ENCODE assay signal across 14 mouse cellular contexts in genomic region chr6:101359646-101360045, GRCm38 (mm10). TPM values are rescaled to one million over a fixed set of nuclear protein-coding genes. Genes with fewer than 3 reads are reported as not detected.
DNase-seq lines count a peak whose midpoint lies in the region; ATAC-seq lines count a peak whose summit lies in the region.
"Had no signal": no experiment of that assay in that cellular context is flagged by ENCODE, and none has a peak within 500 bp of the region (broad histone marks: within the 10 kb centered on the region; RNA-seq: fewer than 3 reads in every experiment).

No protein-coding gene starts in this region.

- no peak overlapping the region for H3K9ac ChIP-seq in embryonic facial prominence, embryonic 12.5 days
- no peak overlapping the region for H3K9ac ChIP-seq in limb, embryonic 15.5 days
- H3K9ac ChIP-seq in lung, embryonic 16.5 days (ENCODE audit: low read length) = no peak overlapping the region
- H3K9ac ChIP-seq in liver, embryonic 12.5 days = no peak overlapping the region
- H3K9ac ChIP-seq: forebrain, embryonic 12.5 days; hindbrain, embryonic 15.5 days; liver, embryonic 15.5 days had no signal

- no peak overlapping the region for H3K4me3 ChIP-seq in embryonic facial prominence, embryonic 12.5 days
- no peak overlapping the region for H3K4me3 ChIP-seq in embryonic facial prominence, embryonic 10.5 days
- no peak overlapping the region for H3K4me3 ChIP-seq in limb, embryonic 15.5 days
- no peak overlapping the region for H3K4me3 ChIP-seq in limb, embryonic 10.5 days
- no peak overlapping the region for H3K4me3 ChIP-seq in lung, embryonic 16.5 days (ENCODE audit: low read length)
- no peak overlapping the region for H3K4me3 ChIP-seq in midbrain, embryonic 10.5 days
- H3K4me3 ChIP-seq in liver, embryonic 12.5 days = no peak overlapping the region
- H3K4me3 ChIP-seq: forebrain, embryonic 12.5 days; hindbrain, embryonic 15.5 days; liver, embryonic 15.5 days had no signal

- H3K27me3 ChIP-seq in embryonic facial prominence, embryonic 12.5 days = no peaks in the 10 kb centered on the region
- no peaks in the 10 kb centered on the region for H3K27me3 ChIP-seq in embryonic facial prominence, embryonic 10.5 days (replicated peaks; ENCODE audit: low read depth, poor library complexity, severe bottlenecking)
- H3K27me3 ChIP-seq in limb, embryonic 15.5 days = no peaks in the 10 kb centered on the region
- no peaks in the 10 kb centered on the region for H3K27me3 ChIP-seq in limb, embryonic 10.5 days (ENCODE audit: low read depth, poor library complexity, severe bottlenecking)
- no peaks in the 10 kb centered on the region for H3K27me3 ChIP-seq in lung, embryonic 16.5 days (ENCODE audit: control insufficient read depth, insufficient read depth, low read depth, low read length)
- H3K27me3 ChIP-seq in midbrain, embryonic 10.5 days (ENCODE audit: low read depth, poor library complexity, severe bottlenecking) = peaks cover 11% of the 10 kb centered on the region; the same call in 1 of the 2 replicates
- no peaks in the 10 kb centered on the region for H3K27me3 ChIP-seq in liver, embryonic 12.5 days (replicated peaks)
- H3K27me3 ChIP-seq: hindbrain, embryonic 15.5 days; liver, embryonic 15.5 days had no signal

- no peak for DNase-seq in embryonic facial prominence, embryonic 10.5 days (ENCODE audit: low spot score)
- DNase-seq in limb, embryonic 10.5 days (ENCODE audit: low spot score) = no peak
- peak; percentile 18 for DNase-seq in thymus, postnatal 0 days (ENCODE audit: low spot score)
- DNase-seq in midbrain, embryonic 10.5 days (ENCODE audit: low spot score) = no peak
- DNase-seq: adrenal gland, postnatal 14 days; cerebellum, adult 11 months; kidney, postnatal 36 days had no signal

- peaks cover 14% of the 10 kb centered on the region for H3K36me3 ChIP-seq in embryonic facial prominence, embryonic 12.5 days
- peaks cover 24% of the 10 kb centered on the region for H3K36me3 ChIP-seq in embryonic facial prominence, embryonic 10.5 days (replicated peaks)
- H3K36me3 ChIP-seq in limb, embryonic 15.5 days = peaks cover 8% of the 10 kb centered on the region
- peaks cover 18% of the 10 kb centered on the region for H3K36me3 ChIP-seq in limb, embryonic 10.5 days
- no peaks in the 10 kb centered on the region for H3K36me3 ChIP-seq in lung, embryonic 16.5 days (ENCODE audit: control insufficient read depth, insufficient read depth, low read length)
- 0 out of 2 replicates have a peak, but pooled peaks cover 4% of the 10 kb centered on the region for H3K36me3 ChIP-seq in midbrain, embryonic 10.5 days
- no peaks in the 10 kb centered on the region for H3K36me3 ChIP-seq in liver, embryonic 12.5 days
- H3K36me3 ChIP-seq: forebrain, embryonic 12.5 days; hindbrain, embryonic 15.5 days; liver, embryonic 15.5 days had no signal

- H3K27ac ChIP-seq in embryonic facial prominence, embryonic 12.5 days = peak overlapping the region; percentile 37; the same call in 1 of the 2 replicates
- no peak overlapping the region for H3K27ac ChIP-seq in embryonic facial prominence, embryonic 10.5 days (replicated peaks)
- H3K27ac ChIP-seq in limb, embryonic 15.5 days = 0 out of 2 replicates have a peak overlapping the region, but pooled peaks have one; percentile 4
- H3K27ac ChIP-seq in limb, embryonic 10.5 days = no peak overlapping the region
- H3K27ac ChIP-seq in lung, embryonic 16.5 days (ENCODE audit: low read length) = peak overlapping the region; percentile 71
- no peak overlapping the region for H3K27ac ChIP-seq in midbrain, embryonic 10.5 days (replicated peaks)
- H3K27ac ChIP-seq in liver, embryonic 12.5 days = no peak overlapping the region
- H3K27ac ChIP-seq: forebrain, embryonic 12.5 days; hindbrain, embryonic 15.5 days; liver, embryonic 15.5 days had no signal

- no peaks in the 10 kb centered on the region for H3K9me3 ChIP-seq in embryonic facial prominence, embryonic 12.5 days
- no peaks in the 10 kb centered on the region for H3K9me3 ChIP-seq in embryonic facial prominence, embryonic 10.5 days
- H3K9me3 ChIP-seq in limb, embryonic 15.5 days = no peaks in the 10 kb centered on the region
- H3K9me3 ChIP-seq in limb, embryonic 10.5 days (replicated peaks) = no peaks in the 10 kb centered on the region
- no peaks in the 10 kb centered on the region for H3K9me3 ChIP-seq in lung, embryonic 16.5 days (ENCODE audit: control insufficient read depth, low read length)
- H3K9me3 ChIP-seq in midbrain, embryonic 10.5 days (replicated peaks) = no peaks in the 10 kb centered on the region
- H3K9me3 ChIP-seq in liver, embryonic 12.5 days (replicated peaks) = no peaks in the 10 kb centered on the region
- H3K9me3 ChIP-seq: forebrain, embryonic 12.5 days; hindbrain, embryonic 15.5 days; liver, embryonic 15.5 days had no signal

- WGBS in embryonic facial prominence, embryonic 12.5 days = 65% methylated on average over 4 of the region's 4 CpGs
- 73% methylated on average over 4 of the region's 4 CpGs for WGBS in embryonic facial prominence, embryonic 10.5 days
- WGBS in limb, embryonic 15.5 days = 49% methylated on average over 4 of the region's 4 CpGs
- 69% methylated on average over 4 of the region's 4 CpGs for WGBS in limb, embryonic 10.5 days
- WGBS in lung, embryonic 16.5 days = 28% methylated on average over 4 of the region's 4 CpGs
- WGBS in midbrain, embryonic 10.5 days = 85% methylated on average over 4 of the region's 4 CpGs
- WGBS in liver, embryonic 12.5 days (ENCODE audit: insufficient replicate concordance) = 54% methylated on average over 4 of the region's 4 CpGs

- no peak for ATAC-seq in embryonic facial prominence, embryonic 12.5 days (ENCODE audit: insufficient number of reproducible peaks, insufficient read depth, low FRiP score, low TSS enrichment)
- ATAC-seq in limb, embryonic 15.5 days (ENCODE audit: insufficient number of reproducible peaks, low FRiP score, low TSS enrichment, low read depth) = no peak
- ATAC-seq in lung, embryonic 16.5 days (ENCODE audit: low read depth) = 0 out of 2 replicates have a peak, but pooled peaks have one; percentile 1
- ATAC-seq in liver, embryonic 12.5 days = no peak

- H3K4me1 ChIP-seq in embryonic facial prominence, embryonic 12.5 days = peaks cover 58% of the 10 kb centered on the region
- H3K4me1 ChIP-seq in embryonic facial prominence, embryonic 10.5 days = peaks cover 54% of the 10 kb centered on the region
- H3K4me1 ChIP-seq in limb, embryonic 15.5 days = peaks cover 17% of the 10 kb centered on the region
- H3K4me1 ChIP-seq in limb, embryonic 10.5 days = peaks cover 35% of the 10 kb centered on the region
- H3K4me1 ChIP-seq in lung, embryonic 16.5 days (replicated peaks; ENCODE audit: control insufficient read depth, insufficient read depth, low read length) = peaks cover 28% of the 10 kb centered on the region
- H3K4me1 ChIP-seq in midbrain, embryonic 10.5 days = peaks cover 23% of the 10 kb centered on the region
- H3K4me1 ChIP-seq in liver, embryonic 12.5 days = no peaks in the 10 kb centered on the region
- H3K4me1 ChIP-seq: liver, embryonic 15.5 days had no signal

- no peak overlapping the region for H3K4me2 ChIP-seq in embryonic facial prominence, embryonic 12.5 days (replicated peaks)
- no peak overlapping the region for H3K4me2 ChIP-seq in limb, embryonic 15.5 days
- H3K4me2 ChIP-seq in lung, embryonic 16.5 days (ENCODE audit: low read depth, low read length) = no peak overlapping the region
- no peak overlapping the region for H3K4me2 ChIP-seq in liver, embryonic 12.5 days
- H3K4me2 ChIP-seq: forebrain, embryonic 12.5 days; hindbrain, embryonic 15.5 days; liver, embryonic 15.5 days had no signal

RNA-seq across cellular contexts. Expression of gene Pdzrn3, which starts 18.1 kb away (rescaled TPM):
- polyA plus RNA-seq in embryonic facial prominence, embryonic 12.5 days (2016; fragmentation: Nextera tagmentation; extraction: Ambion mirVana) = 16.5 and 17.3 TPM in 2 replicates
- polyA plus RNA-seq in embryonic facial prominence, embryonic 10.5 days (2016; fragmentation: Nextera tagmentation; extraction: Ambion mirVana) = 7.9 and 8.9 TPM in 2 replicates
- polyA plus RNA-seq in limb, embryonic 15.5 days (2015; fragmentation: Nextera tagmentation; extraction: Ambion mirVana) = 9.6 and 11.7 TPM in 2 replicates
- polyA plus RNA-seq in limb, embryonic 10.5 days (2016; fragmentation: Nextera tagmentation; extraction: Ambion mirVana) = 6.2 and 9.2 TPM in 2 replicates
- 7.0 and 8.2 TPM in 2 replicates for polyA plus RNA-seq in lung, embryonic 16.5 days (2015; fragmentation: Nextera tagmentation; extraction: Ambion mirVana)
- polyA plus RNA-seq in thymus, postnatal 0 days (2015; fragmentation: Nextera tagmentation; extraction: Ambion mirVana) = 0.73 and 0.95 TPM in 2 replicates
- polyA plus RNA-seq in midbrain, embryonic 10.5 days (2016; fragmentation: Nextera tagmentation; extraction: Ambion mirVana) = 5.4 and 6.1 TPM in 2 replicates
- polyA plus RNA-seq in liver, embryonic 12.5 days (2016; fragmentation: Nextera tagmentation; extraction: Ambion mirVana) = 1.4 TPM in 2 replicates

Comparison
In these comparisons a context has a peak if more than half of its experiments do, and no peak if none do; other contexts are left out.
1. H3K27ac ChIP-seq: peak in embryonic facial prominence, embryonic 12.5 days (single experiment), limb, embryonic 15.5 days (single experiment) and lung, embryonic 16.5 days (single experiment); none in embryonic facial prominence, embryonic 10.5 days (single experiment), limb, embryonic 10.5 days (single experiment), midbrain, embryonic 10.5 days (single experiment) and liver, embryonic 12.5 days (single experiment).